In the genomic region with DNA sequence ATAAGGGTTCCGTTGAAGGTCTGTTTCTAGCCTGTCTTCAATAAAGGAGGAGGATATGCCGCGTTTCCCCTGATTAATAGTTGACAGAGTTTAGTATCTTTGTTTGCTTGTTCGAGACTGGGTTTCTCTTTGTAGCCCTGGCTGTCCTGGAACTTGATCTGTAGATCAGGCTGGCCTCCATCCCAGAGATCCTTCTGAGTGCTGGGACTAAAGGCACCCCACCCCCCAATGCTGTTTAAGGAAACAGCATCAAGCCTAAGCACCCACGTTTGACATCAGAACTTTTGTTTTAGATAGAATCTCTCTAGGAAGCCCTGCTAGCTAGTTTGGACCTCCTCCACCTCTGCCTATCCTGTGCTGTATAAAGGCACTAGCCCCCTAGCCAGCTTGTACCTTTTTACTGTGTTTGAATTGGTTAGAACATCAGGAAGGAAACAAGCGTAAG, we compare ENCODE assay signal across 8 mouse cellular contexts. TPM values are rescaled to one million over a fixed set of nuclear protein-coding genes. Genes with fewer than 3 reads are reported as not detected.
A peak's percentile ranks its signal among the peaks of the same experiment; 100 is the strongest.
DNase-seq lines count a peak whose midpoint lies in the region; ATAC-seq and TF ChIP-seq lines count a peak whose summit lies in the region.

No protein-coding gene starts in this region.

- no peaks in the 10 kb centered on the region for H3K27me3 ChIP-seq in kidney, postnatal 0 days (ENCODE audit: insufficient read depth, low read length)
- no peaks in the 10 kb centered on the region for H3K27me3 ChIP-seq in embryonic facial prominence, embryonic 11.5 days (ENCODE audit: control insufficient read depth, insufficient read depth, low read length)
- H3K27me3 ChIP-seq in intestine, embryonic 15.5 days (replicated peaks): no peaks in the 10 kb centered on the region
- H3K27me3 ChIP-seq in midbrain, embryonic 16.5 days (ENCODE audit: control insufficient read depth, insufficient read depth, low read depth, low read length): no peaks in the 10 kb centered on the region

- no peak for ATAC-seq in kidney, postnatal 0 days (replicated peaks; ENCODE audit: low FRiP score, low read depth)
- no peak for ATAC-seq in embryonic facial prominence, embryonic 11.5 days (replicated peaks; ENCODE audit: insufficient number of reproducible peaks, low FRiP score, low TSS enrichment, low read depth)
- ATAC-seq in intestine, embryonic 15.5 days: no peak
- ATAC-seq in midbrain, embryonic 16.5 days: no peak
- no peak for ATAC-seq in frontal cortex, adult (ENCODE audit: low TSS enrichment)

- DNase-seq in kidney, postnatal 0 days (ENCODE audit: low spot score): no peak
- DNase-seq in kidney, postnatal 10 days: no peak
- no peak for DNase-seq in embryonic facial prominence, embryonic 11.5 days (ENCODE audit: low spot score)
- no peak for DNase-seq in cerebellum, adult 18-20 months
- DNase-seq in retina, postnatal 1 day: no peak

- 11% methylated on average over 6 of the region's 6 CpGs for WGBS in kidney, postnatal 0 days
- 16% methylated on average over 6 of the region's 6 CpGs for WGBS in embryonic facial prominence, embryonic 11.5 days
- 18% methylated on average over 6 of the region's 6 CpGs for WGBS in intestine, embryonic 15.5 days
- 17% methylated on average over 6 of the region's 6 CpGs for WGBS in midbrain, embryonic 16.5 days

- H3K4me2 ChIP-seq in kidney, postnatal 0 days (ENCODE audit: low read length): peak overlapping the region; percentile 77
- peak overlapping the region; percentile 65 for H3K4me2 ChIP-seq in embryonic facial prominence, embryonic 11.5 days (ENCODE audit: low read depth, low read length)
- H3K4me2 ChIP-seq in intestine, embryonic 15.5 days (replicated peaks): peak overlapping the region; percentile 77
- H3K4me2 ChIP-seq in midbrain, embryonic 16.5 days (ENCODE audit: low read length): peak overlapping the region; percentile 68

- H3K36me3 ChIP-seq in kidney, postnatal 0 days (ENCODE audit: insufficient read depth, low read length): no peaks in the 10 kb centered on the region
- H3K36me3 ChIP-seq in embryonic facial prominence, embryonic 11.5 days (replicated peaks; ENCODE audit: control insufficient read depth, insufficient read depth, low read depth, low read length): no peaks in the 10 kb centered on the region
- no peaks in the 10 kb centered on the region for H3K36me3 ChIP-seq in intestine, embryonic 15.5 days
- no peaks in the 10 kb centered on the region for H3K36me3 ChIP-seq in midbrain, embryonic 16.5 days (ENCODE audit: control insufficient read depth, insufficient read depth, low read length)

- peaks cover 9% of the 10 kb centered on the region; the same call in 1 of the 2 replicates for H3K4me1 ChIP-seq in kidney, postnatal 0 days (replicated peaks; ENCODE audit: insufficient read depth, low read length)
- no peaks in the 10 kb centered on the region for H3K4me1 ChIP-seq in embryonic facial prominence, embryonic 11.5 days (ENCODE audit: control insufficient read depth, insufficient read depth, low read length)
- peaks cover 14% of the 10 kb centered on the region for H3K4me1 ChIP-seq in intestine, embryonic 15.5 days (replicated peaks)
- peaks cover 10% of the 10 kb centered on the region for H3K4me1 ChIP-seq in midbrain, embryonic 16.5 days (ENCODE audit: control insufficient read depth, insufficient read depth, low read length)

- H3K9ac ChIP-seq in kidney, postnatal 0 days (ENCODE audit: low read depth, low read length): peak overlapping the region; percentile 93
- peak overlapping the region; percentile 84 for H3K9ac ChIP-seq in embryonic facial prominence, embryonic 11.5 days (replicated peaks; ENCODE audit: low read length)
- peak overlapping the region; percentile 85 for H3K9ac ChIP-seq in intestine, embryonic 15.5 days
- H3K9ac ChIP-seq in midbrain, embryonic 16.5 days (ENCODE audit: low read depth, low read length): peak overlapping the region; percentile 92

- H3K9me3 ChIP-seq in kidney, postnatal 0 days (replicated peaks; ENCODE audit: low read length): no peaks in the 10 kb centered on the region
- no peaks in the 10 kb centered on the region for H3K9me3 ChIP-seq in embryonic facial prominence, embryonic 11.5 days (replicated peaks; ENCODE audit: control insufficient read depth, low read length)
- no peaks in the 10 kb centered on the region for H3K9me3 ChIP-seq in intestine, embryonic 15.5 days
- no peaks in the 10 kb centered on the region for H3K9me3 ChIP-seq in midbrain, embryonic 16.5 days (replicated peaks; ENCODE audit: control insufficient read depth, low read length, poor library complexity, severe bottlenecking)

- TF ChIP-seq CTCF in kidney, postnatal 0 days (IDR thresholded peaks at IDR 0.05; ENCODE audit: low read depth): no peak

- peak overlapping the region; percentile 97 for H3K4me3 ChIP-seq in kidney, postnatal 0 days (replicated peaks; ENCODE audit: low read depth, low read length)
- H3K4me3 ChIP-seq in embryonic facial prominence, embryonic 11.5 days (ENCODE audit: low read depth, low read length): peak overlapping the region; percentile 80
- H3K4me3 ChIP-seq in intestine, embryonic 15.5 days (replicated peaks): peak overlapping the region; percentile 80
- peak overlapping the region; percentile 97 for H3K4me3 ChIP-seq in midbrain, embryonic 16.5 days (ENCODE audit: low read depth, low read length)

- H3K27ac ChIP-seq in kidney, postnatal 0 days: 0 out of 2 replicates have a peak overlapping the region, but pooled peaks have one; percentile 8
- H3K27ac ChIP-seq in embryonic facial prominence, embryonic 11.5 days (replicated peaks; ENCODE audit: low read depth, low read length): no peak overlapping the region
- no peak overlapping the region for H3K27ac ChIP-seq in intestine, embryonic 15.5 days
- no peak overlapping the region; the same call in 1 of the 2 replicates for H3K27ac ChIP-seq in midbrain, embryonic 16.5 days (ENCODE audit: low read length)

RNA-seq across cellular contexts. Expression of gene Cds2, which starts 1.3 kb away (rescaled TPM):
- polyA plus RNA-seq in kidney, postnatal 0 days (2015; fragmentation: Nextera tagmentation; extraction: Ambion mirVana): 19.5 and 24.0 TPM in 2 replicates
- 32.2 and 33.2 TPM in 2 replicates for polyA plus RNA-seq in embryonic facial prominence, embryonic 11.5 days (2014; fragmentation: Nextera tagmentation; extraction: Ambion mirVana)
- polyA plus RNA-seq in intestine, embryonic 15.5 days (2015; fragmentation: Nextera tagmentation; extraction: Ambion mirVana): 19.9 and 25.1 TPM in 2 replicates
- polyA plus RNA-seq in midbrain, embryonic 16.5 days (2015; fragmentation: Nextera tagmentation; extraction: Ambion mirVana): 40.1 and 40.3 TPM in 2 replicates

RNA-seq across cellular contexts. Expression of gene Pcna, which starts 11.2 kb away (rescaled TPM):
- polyA plus RNA-seq in kidney, postnatal 0 days (2015; fragmentation: Nextera tagmentation; extraction: Ambion mirVana): 166 and 187 TPM in 2 replicates
- polyA plus RNA-seq in embryonic facial prominence, embryonic 11.5 days (2014; fragmentation: Nextera tagmentation; extraction: Ambion mirVana): 385 and 425 TPM in 2 replicates
- polyA plus RNA-seq in intestine, embryonic 15.5 days (2015; fragmentation: Nextera tagmentation; extraction: Ambion mirVana): 247 and 259 TPM in 2 replicates
- polyA plus RNA-seq in midbrain, embryonic 16.5 days (2015; fragmentation: Nextera tagmentation; extraction: Ambion mirVana): 88.2 and 94.7 TPM in 2 replicates

RNA-seq across cellular contexts. Expression of gene Tmem230, which starts 16.7 kb away (rescaled TPM):
- 46.5 and 49.7 TPM in 2 replicates for polyA plus RNA-seq in kidney, postnatal 0 days (2015; fragmentation: Nextera tagmentation; extraction: Ambion mirVana)
- 51.3 and 56.4 TPM in 2 replicates for polyA plus RNA-seq in embryonic facial prominence, embryonic 11.5 days (2014; fragmentation: Nextera tagmentation; extraction: Ambion mirVana)
- 42.5 and 43.3 TPM in 2 replicates for polyA plus RNA-seq in intestine, embryonic 15.5 days (2015; fragmentation: Nextera tagmentation; extraction: Ambion mirVana)
- polyA plus RNA-seq in midbrain, embryonic 16.5 days (2015; fragmentation: Nextera tagmentation; extraction: Ambion mirVana): 45.4 and 46.6 TPM in 2 replicates
